Mouse (Mus musculus) liver, embryonic 14.5 days (tissue): ENCODE data around the gene Sult1e1.

ENCODE experiments used
- CTCF ChIP-seq: IDR thresholded peaks from 2 replicates; pipeline ENCODE4 v1.5.1; 2016; ENCODE audit warnings: antibody characterized with exemption, low read depth, control low read depth
- EP300 ChIP-seq: IDR thresholded peaks from 2 replicates; pipeline ENCODE4 v1.6.1; 2016; ENCODE audit warnings: antibody characterized with exemption, low read depth

- TF ChIP-seq CTCF (no peak), EP300 (no peak)
These were observed at the start of gene Sult1e1 for GRCm38 (mm10) chr5:87591494-87591893.
